ENCODE assay signal across 30 mouse cellular contexts in the genomic region with DNA sequence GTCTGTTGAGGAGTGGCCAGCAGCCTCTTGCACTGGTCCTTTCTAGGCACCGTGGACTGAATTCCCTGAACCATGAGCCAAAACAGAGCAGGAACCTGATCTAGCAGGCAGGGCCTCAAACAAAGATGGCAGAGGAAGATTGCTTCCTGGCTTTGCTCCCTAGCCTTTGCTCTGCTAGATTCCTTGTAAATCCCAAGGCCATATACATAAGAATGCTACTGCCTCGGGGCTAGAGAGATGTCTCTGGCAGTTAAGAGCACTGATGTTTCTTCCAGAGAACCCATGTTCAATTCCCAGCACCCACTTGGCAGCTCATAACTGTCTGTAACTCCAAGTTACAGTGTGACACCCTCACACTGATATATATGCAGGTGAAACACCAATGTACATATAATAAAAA.
"Had no signal": no experiment of that assay in that cellular context is flagged by ENCODE, and none has a peak within 500 bp of the region (broad histone marks: within the 10 kb centered on the region; RNA-seq: fewer than 3 reads in every experiment).

No protein-coding gene starts in this region.

- ATAC-seq: liver, embryonic 12.5 days; liver, postnatal 0 days; lung, postnatal 0 days; midbrain, embryonic 13.5 days; midbrain, embryonic 15.5 days; midbrain, embryonic 16.5 days had no signal

- H3K9ac ChIP-seq: limb, embryonic 12.5 days; limb, embryonic 13.5 days; limb, embryonic 15.5 days; liver, embryonic 12.5 days; liver, embryonic 13.5 days; liver, embryonic 14.5 days; liver, embryonic 15.5 days; liver, postnatal 0 days; lung, embryonic 14.5 days; lung, embryonic 15.5 days; midbrain, embryonic 12.5 days; midbrain, embryonic 13.5 days; midbrain, embryonic 15.5 days; neural tube, embryonic 12.5 days had no signal

- H3K36me3 ChIP-seq: limb, embryonic 10.5 days; limb, embryonic 12.5 days; limb, embryonic 13.5 days; limb, embryonic 15.5 days; lung, embryonic 15.5 days; midbrain, embryonic 10.5 days; midbrain, embryonic 12.5 days; midbrain, embryonic 13.5 days; midbrain, embryonic 15.5 days; neural tube, embryonic 12.5 days had no signal

- DNase-seq: left cerebral cortex, postnatal 4 days; liver; liver, embryonic 13.5 days; liver, postnatal 0 days; lung, adult 18-20 months; lung, adult 2 months; lung, embryonic 14.5 days; lung, postnatal 10 days; lung, postnatal 14 days; lung, postnatal 36 days; lung, postnatal 4 days; midbrain, embryonic 14.5 days had no signal

- H3K27ac ChIP-seq: limb, embryonic 10.5 days; limb, embryonic 12.5 days; limb, embryonic 13.5 days; limb, embryonic 15.5 days; liver, embryonic 12.5 days; liver, embryonic 13.5 days; liver, embryonic 14.5 days; liver, embryonic 15.5 days; lung, embryonic 15.5 days; macrophage; midbrain, embryonic 10.5 days; midbrain, embryonic 12.5 days; midbrain, embryonic 13.5 days; midbrain, embryonic 15.5 days; neural tube, embryonic 12.5 days had no signal

- H3K9me3 ChIP-seq: limb, embryonic 10.5 days; limb, embryonic 13.5 days; limb, embryonic 15.5 days; liver, embryonic 12.5 days; liver, embryonic 13.5 days; liver, embryonic 15.5 days; lung, embryonic 15.5 days; midbrain, embryonic 10.5 days; midbrain, embryonic 12.5 days; midbrain, embryonic 13.5 days; midbrain, embryonic 15.5 days; neural tube, embryonic 12.5 days had no signal

- H3K4me3 ChIP-seq: limb, embryonic 10.5 days; limb, embryonic 12.5 days; limb, embryonic 13.5 days; limb, embryonic 15.5 days; liver, embryonic 12.5 days; liver, embryonic 13.5 days; liver, embryonic 15.5 days; lung, embryonic 15.5 days; megakaryocyte, embryonic 14.5 days; midbrain, embryonic 10.5 days; midbrain, embryonic 12.5 days; midbrain, embryonic 13.5 days; midbrain, embryonic 15.5 days; myocyte; neural tube, embryonic 12.5 days had no signal

- H3K4me1 ChIP-seq: limb, embryonic 10.5 days; limb, embryonic 12.5 days; limb, embryonic 13.5 days; limb, embryonic 15.5 days; liver, embryonic 12.5 days; liver, embryonic 13.5 days; liver, embryonic 15.5 days; lung, embryonic 15.5 days; midbrain, embryonic 10.5 days; midbrain, embryonic 12.5 days; midbrain, embryonic 13.5 days; midbrain, embryonic 15.5 days; neural tube, embryonic 12.5 days had no signal
